Mouse (Mus musculus): ENCODE data around the gene Cd320. TPM values are rescaled to one million over a fixed set of nuclear protein-coding genes. Genes with fewer than 3 reads are reported as not detected.
"Not testable (repeated sequence)": the region's sequence is repeated elsewhere in the genome, so short reads cannot be mapped to it uniquely, and the experiment has no call there.

Cd320 gene
- polyA plus RNA-seq, 1 experiment from 2014 or later = 73.7 TPM

DNA sequence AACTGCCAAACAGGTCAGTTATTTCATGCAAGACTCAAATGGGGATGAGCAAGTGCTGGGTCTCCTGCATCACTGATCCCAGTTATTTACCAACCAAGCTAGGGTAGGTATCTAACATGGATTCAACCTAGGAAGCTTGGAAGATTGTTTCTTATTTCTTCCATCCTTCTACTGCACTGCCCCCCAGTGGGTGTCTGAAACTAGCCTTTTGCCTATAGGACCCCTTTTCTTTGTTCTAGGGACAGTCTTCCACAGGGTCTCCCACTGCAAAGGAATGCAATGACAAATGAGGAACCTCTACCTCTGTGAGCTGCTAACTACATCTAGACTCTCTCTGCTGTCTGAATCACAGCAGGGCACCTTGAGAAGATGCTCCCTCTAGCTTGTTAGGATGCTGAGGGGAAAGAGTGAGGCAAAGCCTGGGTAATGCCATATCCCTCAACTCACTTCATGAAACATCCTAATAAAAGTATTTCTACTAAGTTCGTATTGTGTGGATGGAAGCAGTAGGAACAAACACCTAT is 20.4 kb upstream of the Cd320 start:
- H3K4me2 ChIP-seq (replicated peaks; ENCODE audit: low read depth, low read length) = no peak overlapping the region
- ATAC-seq (ENCODE audit: low FRiP score) = no peak
- no peaks in the 10 kb centered on the region for H3K9me3 ChIP-seq (ENCODE audit: control insufficient read depth, low read length)
- H3K4me3 ChIP-seq (ENCODE audit: low read depth, low read length) = no peak overlapping the region
- peaks cover 3% of the 10 kb centered on the region; the same call in 1 of the 2 replicates for H3K36me3 ChIP-seq (ENCODE audit: control insufficient read depth, insufficient read depth, low read length)
- no peak overlapping the region for H3K9ac ChIP-seq (ENCODE audit: low read depth, low read length)
- peaks cover 5% of the 10 kb centered on the region for H3K4me1 ChIP-seq (replicated peaks; ENCODE audit: control insufficient read depth, insufficient read depth, low read length)
- WGBS = 90% methylated on average over 1 of the region's 1 CpGs
- DNase-seq (ENCODE audit: low spot score) = no peak
- no peaks in the 10 kb centered on the region for H3K27me3 ChIP-seq (ENCODE audit: control insufficient read depth, insufficient read depth, low read length)
- H3K27ac ChIP-seq (ENCODE audit: low read depth, low read length) = no peak overlapping the region

DNA sequence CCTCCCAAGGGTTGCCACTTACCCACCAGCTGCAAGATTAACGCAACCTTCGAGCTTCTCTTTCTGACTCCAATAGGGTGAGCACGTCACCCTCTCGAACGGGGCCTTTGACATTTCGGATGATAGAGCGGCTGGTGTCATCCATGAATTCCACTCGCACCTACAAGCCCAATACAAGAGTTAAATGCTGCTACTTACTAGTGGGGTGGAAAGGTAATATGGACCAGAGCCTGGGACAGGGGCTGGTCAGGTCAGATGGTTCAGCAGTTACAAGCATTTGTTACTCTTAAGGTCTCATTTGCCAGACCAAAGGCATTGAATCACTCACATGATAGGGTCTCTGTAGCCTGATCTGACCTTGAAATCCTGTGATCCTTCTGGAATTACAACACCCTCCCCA is 19.7 kb upstream of the Cd320 start:
- ATAC-seq (ENCODE audit: low FRiP score); H3K4me1 ChIP-seq (replicated peaks; ENCODE audit: control insufficient read depth, insufficient read depth, low read length); H3K9me3 ChIP-seq (ENCODE audit: control insufficient read depth, low read length); H3K27me3 ChIP-seq (ENCODE audit: control insufficient read depth, insufficient read depth, low read length); DNase-seq (ENCODE audit: low spot score); H3K27ac ChIP-seq (ENCODE audit: low read depth, low read length); H3K36me3 ChIP-seq (ENCODE audit: control insufficient read depth, insufficient read depth, low read length): not testable (repeated sequence)
- H3K9ac ChIP-seq (ENCODE audit: low read depth, low read length) = peak overlapping the region; percentile 84
- peak overlapping the region; percentile 80 for H3K4me3 ChIP-seq (ENCODE audit: low read depth, low read length)
- H3K4me2 ChIP-seq (replicated peaks; ENCODE audit: low read depth, low read length) = peak overlapping the region; percentile 96
- whole genome bisulfite sequencing = 85% methylated on average over 8 of the region's 8 CpGs

DNA sequence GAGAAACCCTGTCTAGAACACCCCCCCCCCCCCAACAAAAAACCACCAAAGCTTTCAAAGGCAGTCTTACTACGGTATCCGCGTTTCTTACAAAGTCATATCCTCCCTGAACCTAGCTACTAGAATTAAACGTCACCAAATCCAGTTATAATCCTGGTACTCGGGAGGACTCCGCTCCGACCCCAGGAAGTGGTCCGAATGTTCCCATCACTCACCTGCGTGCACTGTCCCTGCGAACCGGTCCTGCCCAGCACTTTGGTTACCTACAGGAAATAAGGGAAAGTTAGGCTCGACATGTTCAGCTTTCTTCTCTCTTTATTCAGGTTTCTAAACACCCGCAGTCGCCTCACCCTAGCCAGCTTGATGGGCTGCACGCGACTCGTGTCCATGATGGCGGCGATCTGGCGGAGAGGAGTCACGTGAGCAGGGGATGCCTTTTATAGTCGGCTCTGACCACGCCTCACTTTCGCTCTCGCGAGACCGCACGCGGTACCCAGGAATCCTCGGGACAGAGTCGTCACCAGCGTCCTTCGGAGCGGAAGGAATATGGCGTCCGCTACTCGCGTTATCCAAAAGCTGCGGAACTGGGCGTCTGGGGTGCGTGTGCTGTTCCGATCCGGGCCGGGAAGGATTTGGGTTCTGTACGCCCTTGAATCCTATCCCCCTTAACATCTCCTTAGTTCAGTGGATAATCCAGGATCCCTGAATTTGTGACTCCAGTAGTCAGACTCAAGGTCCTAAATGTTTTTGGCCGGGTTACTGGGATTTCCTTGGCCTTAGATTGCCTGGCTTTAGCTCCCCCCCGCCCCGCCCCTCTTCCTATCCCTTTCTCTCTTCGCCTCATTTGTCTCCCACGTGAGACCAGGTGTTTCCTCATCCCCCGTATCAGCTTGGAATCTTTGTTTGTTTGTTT is 18.6 kb upstream of the Cd320 start, which contains the start of the genes Rps28 and Ndufa7:
Gene Rps28 (minus strand): TSS at position 479 of the 913 bp plus-strand sequence.
Gene Ndufa7 (plus strand): TSS at position 489 of the 913 bp plus-strand sequence.
- no peaks in the 10 kb centered on the region for H3K27me3 ChIP-seq (ENCODE audit: control insufficient read depth, insufficient read depth, low read length)
- peak within 1 kb of the TSS; percentile 80 for H3K4me3 ChIP-seq (ENCODE audit: low read depth, low read length)
- peak within 1 kb of the TSS; percentile 96 for H3K4me2 ChIP-seq (replicated peaks; ENCODE audit: low read depth, low read length)
- ATAC-seq (ENCODE audit: low FRiP score) = peak; percentile 94
- peak within 1 kb of the TSS; percentile 51 for H3K27ac ChIP-seq (ENCODE audit: low read depth, low read length)
- WGBS = under 1% methylated on average over 51 of the region's 51 CpGs
- H3K4me1 ChIP-seq (replicated peaks; ENCODE audit: control insufficient read depth, insufficient read depth, low read length) = peaks cover 2% of the 10 kb centered on the region; the same call in 1 of the 2 replicates
- peaks cover 3% of the 10 kb centered on the region; the same call in 1 of the 2 replicates for H3K36me3 ChIP-seq (ENCODE audit: control insufficient read depth, insufficient read depth, low read length)
- H3K9me3 ChIP-seq (ENCODE audit: control insufficient read depth, low read length) = no peaks in the 10 kb centered on the region
- peak within 1 kb of the TSS; percentile 84 for H3K9ac ChIP-seq (ENCODE audit: low read depth, low read length)
- DNase-seq (ENCODE audit: low spot score) = peak; percentile 98

DNA sequence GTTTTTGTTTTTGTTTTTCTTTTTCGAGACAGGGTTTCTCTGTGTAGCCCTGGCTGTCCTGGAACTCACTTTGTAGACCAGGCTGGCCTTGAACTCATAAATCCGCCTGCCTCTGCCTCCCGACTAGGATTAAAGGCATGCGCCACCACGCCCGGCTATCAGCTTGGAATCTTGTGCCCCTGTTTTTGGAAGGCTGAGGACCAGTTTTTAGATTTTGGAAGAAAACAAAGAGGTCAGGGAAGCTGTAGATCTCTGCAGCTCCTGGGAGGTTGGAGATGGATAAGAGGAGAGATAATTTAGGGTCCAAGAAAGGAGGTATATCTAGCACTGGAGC is 17.9 kb upstream of the Cd320 start:
- peak overlapping the region; percentile 51; the same call in 1 of the 2 replicates for H3K27ac ChIP-seq (ENCODE audit: low read depth, low read length)
- H3K27me3 ChIP-seq (ENCODE audit: control insufficient read depth, insufficient read depth, low read length); H3K36me3 ChIP-seq (ENCODE audit: control insufficient read depth, insufficient read depth, low read length); ATAC-seq (ENCODE audit: low FRiP score); H3K9me3 ChIP-seq (ENCODE audit: control insufficient read depth, low read length); DNase-seq (ENCODE audit: low spot score); H3K4me1 ChIP-seq (replicated peaks; ENCODE audit: control insufficient read depth, insufficient read depth, low read length): not testable (repeated sequence)
- peak overlapping the region; percentile 72 for H3K4me2 ChIP-seq (replicated peaks; ENCODE audit: low read depth, low read length)
- WGBS = 8% methylated on average over 6 of the region's 6 CpGs
- peak overlapping the region; percentile 84 for H3K9ac ChIP-seq (ENCODE audit: low read depth, low read length)
- peak overlapping the region; percentile 80 for H3K4me3 ChIP-seq (ENCODE audit: low read depth, low read length)

DNA sequence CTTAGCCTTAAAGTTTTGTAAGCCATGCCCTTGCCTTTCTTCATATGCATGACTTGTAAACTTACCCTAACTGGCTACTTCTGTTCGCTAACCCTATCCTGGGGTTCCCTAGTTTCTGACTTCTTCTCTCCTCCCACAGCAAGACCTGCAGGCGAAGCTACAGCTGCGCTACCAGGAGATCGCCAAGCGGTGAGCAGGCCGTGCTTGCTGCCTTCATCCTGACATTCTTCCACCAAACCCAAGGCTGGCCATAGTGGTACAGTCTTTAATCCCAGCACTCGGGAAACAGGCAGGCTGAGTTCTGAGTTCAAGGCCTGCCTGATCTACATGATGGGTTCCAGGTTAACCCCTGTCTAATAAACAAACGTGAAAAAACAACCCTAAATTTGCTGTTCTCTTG is 17.4 kb upstream of the Cd320 start:
- Histone ChIP-seq H3K27ac (ENCODE audit: low read depth, low read length) (no peak overlapping the region), H3K9ac (ENCODE audit: low read depth, low read length) (peak overlapping the region; percentile 84; the same call in 1 of the 2 replicates)
- no peak for DNase-seq (ENCODE audit: low spot score)

DNA sequence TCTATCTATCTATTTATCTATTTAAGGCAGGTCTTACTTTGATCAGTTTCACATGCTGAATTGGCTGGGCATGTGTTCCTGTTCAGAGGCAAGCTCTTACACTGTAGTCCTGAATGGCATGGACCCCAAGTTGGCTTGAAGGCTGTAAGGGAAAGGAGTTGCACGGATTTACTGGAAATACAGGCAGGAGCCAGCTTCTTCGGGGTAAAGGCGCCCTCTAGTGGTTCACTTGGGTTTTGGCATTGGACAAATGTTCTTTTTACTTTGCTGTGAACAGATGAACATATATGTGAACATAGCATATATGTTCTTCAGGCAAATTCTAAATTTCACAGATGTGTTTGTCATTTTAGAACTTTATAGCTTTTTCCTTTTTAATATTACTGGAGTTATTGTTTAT is 16.0 kb upstream of the Cd320 start:
- DNase-seq (ENCODE audit: low spot score) = peak; percentile 81
- Histone ChIP-seq H3K9ac (ENCODE audit: low read depth, low read length) (no peak overlapping the region), H3K9me3 (ENCODE audit: control insufficient read depth, low read length) (no peaks in the 10 kb centered on the region), H3K27me3 (ENCODE audit: control insufficient read depth, insufficient read depth, low read length) (no peaks in the 10 kb centered on the region), H3K4me3 (ENCODE audit: low read depth, low read length) (no peak overlapping the region), H3K4me2 (replicated peaks; ENCODE audit: low read depth, low read length) (no peak overlapping the region), H3K27ac (ENCODE audit: low read depth, low read length) (no peak overlapping the region), H3K36me3 (ENCODE audit: control insufficient read depth, insufficient read depth, low read length) (0 out of 2 replicates have a peak, but pooled peaks cover 3% of the 10 kb centered on the region), H3K4me1 (replicated peaks; ENCODE audit: control insufficient read depth, insufficient read depth, low read length) (peaks cover 2% of the 10 kb centered on the region; the same call in 1 of the 2 replicates)
- WGBS = 1% methylated on average over 3 of the region's 3 CpGs
- ATAC-seq (ENCODE audit: low FRiP score) = no peak

More for the DNA sequence above, 17.4 kb upstream of the Cd320 start:
- Histone ChIP-seq H3K4me1 (replicated peaks; ENCODE audit: control insufficient read depth, insufficient read depth, low read length) (peaks cover 2% of the 10 kb centered on the region; the same call in 1 of the 2 replicates), H3K4me3 (ENCODE audit: low read depth, low read length) (peak overlapping the region; percentile 80), H3K36me3 (ENCODE audit: control insufficient read depth, insufficient read depth, low read length) (no peaks in the 10 kb centered on the region), H3K9me3 (ENCODE audit: control insufficient read depth, low read length) (no peaks in the 10 kb centered on the region), H3K27me3 (ENCODE audit: control insufficient read depth, insufficient read depth, low read length) (no peaks in the 10 kb centered on the region), H3K4me2 (replicated peaks; ENCODE audit: low read depth, low read length) (peak overlapping the region; percentile 72; the same call in 1 of the 2 replicates)
- WGBS = 86% methylated on average over 8 of the region's 8 CpGs
- ATAC-seq (ENCODE audit: low FRiP score) = no peak

DNA sequence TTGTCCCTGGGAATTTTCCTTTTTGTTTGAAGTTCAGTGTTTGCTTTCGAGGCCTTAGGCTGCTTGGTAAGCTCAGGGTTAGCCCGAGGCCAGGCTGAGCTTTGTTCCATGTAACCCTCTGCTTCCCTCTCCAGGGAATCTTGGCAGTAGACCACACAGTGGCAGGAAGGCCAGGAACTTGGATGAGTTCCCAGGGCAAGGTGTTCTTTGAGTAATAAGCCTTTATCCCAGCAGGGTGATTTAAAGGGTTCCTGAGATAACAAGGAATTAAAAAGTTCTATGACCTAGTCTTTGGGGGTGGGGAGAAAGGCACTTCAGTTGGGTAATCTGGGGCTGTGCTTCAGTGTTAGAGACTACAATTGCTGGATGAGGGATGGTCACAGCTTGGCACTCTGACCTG is 14.0 kb upstream of the Cd320 start:
- ATAC-seq (ENCODE audit: low FRiP score) (no peak), DNase-seq (ENCODE audit: low spot score) (no peak)
- 82% methylated on average over 2 of the region's 2 CpGs for WGBS
- H3K27ac ChIP-seq (ENCODE audit: low read depth, low read length) = no peak overlapping the region
- no peaks in the 10 kb centered on the region for H3K4me1 ChIP-seq (replicated peaks; ENCODE audit: control insufficient read depth, insufficient read depth, low read length)
- no peaks in the 10 kb centered on the region for H3K9me3 ChIP-seq (ENCODE audit: control insufficient read depth, low read length)
- H3K4me2 ChIP-seq (replicated peaks; ENCODE audit: low read depth, low read length) = no peak overlapping the region
- peaks cover 9% of the 10 kb centered on the region; the same call in 1 of the 2 replicates for H3K36me3 ChIP-seq (ENCODE audit: control insufficient read depth, insufficient read depth, low read length)
- no peak overlapping the region for H3K9ac ChIP-seq (ENCODE audit: low read depth, low read length)
- no peaks in the 10 kb centered on the region for H3K27me3 ChIP-seq (ENCODE audit: control insufficient read depth, insufficient read depth, low read length)
- no peak overlapping the region for H3K4me3 ChIP-seq (ENCODE audit: low read depth, low read length)

DNA sequence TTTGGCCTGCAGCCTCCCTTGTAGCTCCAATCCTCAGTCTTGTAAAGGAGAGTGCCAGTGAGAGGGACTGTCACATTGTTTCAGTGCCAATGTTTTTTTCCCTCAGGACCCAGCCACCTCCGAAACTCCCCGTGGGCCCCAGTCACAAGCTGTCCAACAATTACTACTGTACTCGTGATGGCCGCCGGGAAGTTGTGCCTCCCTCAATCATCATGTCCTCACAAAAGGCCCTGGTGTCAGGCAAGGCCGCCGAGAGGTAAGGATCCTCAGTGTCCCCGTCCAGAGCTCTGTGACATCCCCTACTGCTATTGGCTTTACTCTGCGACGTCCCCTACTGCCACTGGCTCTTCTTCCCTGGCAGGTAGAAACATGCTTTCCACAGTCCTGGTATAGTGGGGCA is 13.3 kb upstream of the Cd320 start:
- Histone ChIP-seq H3K4me2 (replicated peaks; ENCODE audit: low read depth, low read length) (no peak overlapping the region), H3K4me3 (ENCODE audit: low read depth, low read length) (no peak overlapping the region), H3K27ac (ENCODE audit: low read depth, low read length) (no peak overlapping the region), H3K9me3 (ENCODE audit: control insufficient read depth, low read length) (no peaks in the 10 kb centered on the region), H3K4me1 (replicated peaks; ENCODE audit: control insufficient read depth, insufficient read depth, low read length) (no peaks in the 10 kb centered on the region), H3K9ac (ENCODE audit: low read depth, low read length) (no peak overlapping the region), H3K27me3 (ENCODE audit: control insufficient read depth, insufficient read depth, low read length) (no peaks in the 10 kb centered on the region), H3K36me3 (ENCODE audit: control insufficient read depth, insufficient read depth, low read length) (peaks cover 9% of the 10 kb centered on the region; the same call in 1 of the 2 replicates)
- 91% methylated on average over 10 of the region's 10 CpGs for WGBS
- ATAC-seq (ENCODE audit: low FRiP score) = no peak
- no peak for DNase-seq (ENCODE audit: low spot score)
